Mouse (Mus musculus) lung, adult 2 months (tissue): ENCODE data around the gene Asb15.

ENCODE experiments used
- CTCF ChIP-seq: fragments of 200-500 bp; IDR thresholded peaks from 2 replicates; pipeline ENCODE4 v1.5.1; 2011; ENCODE audit warnings: mild to moderate bottlenecking, low read length, control low read depth; ENCODE audit not compliant: insufficient read depth
- POLR2A ChIP-seq: fragments of 200-500 bp; IDR thresholded peaks from 2 replicates; pipeline ENCODE4 v1.6.1; 2011; ENCODE audit warnings: low read depth, mild to moderate bottlenecking, control low read depth, low read length, borderline replicate concordance; ENCODE audit errors: extremely low read depth

- TF ChIP-seq CTCF (no peak), POLR2A (no peak)
Observed at GRCm38 (mm10) chr6:24549801-24550200, 21.9 kb downstream of the Asb15 start.
